In the genomic region with DNA sequence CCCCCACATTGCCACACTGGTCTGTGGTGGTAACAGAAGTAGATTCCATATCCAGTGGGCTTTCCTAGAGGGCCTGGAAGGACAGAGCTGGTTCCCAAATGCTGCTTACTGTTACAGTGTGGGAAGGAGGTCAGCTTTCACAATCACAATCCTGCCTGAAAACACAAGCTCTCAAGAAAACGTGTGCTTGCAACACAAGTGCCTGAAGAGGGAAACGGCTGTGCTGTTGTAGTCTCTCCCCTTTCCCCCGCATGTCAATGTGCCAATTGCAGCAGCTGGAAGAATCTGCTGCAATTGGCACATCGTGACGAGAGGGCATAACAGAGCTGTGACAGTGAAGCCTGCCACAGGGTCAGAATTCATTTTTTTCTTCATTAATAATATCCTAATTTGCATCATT, we compare ENCODE assay signal across 9 mouse cellular contexts. TPM values are rescaled to one million over a fixed set of nuclear protein-coding genes. Genes with fewer than 3 reads are reported as not detected.
DNase-seq lines count a peak whose midpoint lies in the region; ATAC-seq lines count a peak whose summit lies in the region.
"Had no signal": no experiment of that assay in that cellular context is flagged by ENCODE, and none has a peak within 500 bp of the region (broad histone marks: within the 10 kb centered on the region; RNA-seq: fewer than 3 reads in every experiment).

No protein-coding gene starts in this region.

- H3K27ac ChIP-seq in macrophage = peak overlapping the region; percentile 98
- H3K27ac ChIP-seq: hindbrain, embryonic 13.5 days had no signal

- peak; percentile 41 for DNase-seq in adrenal gland, adult 2 months
- DNase-seq in adrenal gland, postnatal 25 days = no peak
- DNase-seq in kidney, postnatal 10 days = peak; percentile 14
- DNase-seq in kidney, postnatal 25 days = no peak
- DNase-seq in retina, embryonic 14.5 days (ENCODE audit: low spot score) = no peak
- no peak for DNase-seq in cerebellum, adult 11 months

- 0% methylated on average over 5 of the region's 5 CpGs for WGBS in macrophage (ENCODE audit: missing documents)

- peak; percentile 79 for ATAC-seq in granulocyte monocyte progenitor cell, adult 5-6 weeks (replicated peaks; ENCODE audit: poor library complexity, severe bottlenecking)

- no peaks in the 10 kb centered on the region for H3K36me3 ChIP-seq in macrophage (ENCODE audit: inconsistent target)
- H3K36me3 ChIP-seq: hindbrain, embryonic 13.5 days had no signal

- H3K4me3 ChIP-seq in macrophage (ENCODE audit: inconsistent target) = no peak overlapping the region; the same call in 1 of the 2 replicates
- H3K4me3 ChIP-seq: hindbrain, embryonic 13.5 days had no signal

- H3K79me2 ChIP-seq in macrophage (ENCODE audit: inconsistent target) = no peaks in the 10 kb centered on the region

RNA-seq across cellular contexts. Expression of gene Insig1, which starts 33.5 kb away (rescaled TPM):
- 100 to 1,000 TPM; 113 to 210 TPM for total RNA-seq in adrenal gland, adult 2 months (2021)
- 417 and 423 TPM in 2 replicates for polyA plus RNA-seq in adrenal gland, adult 2 months (2012; rRNA removed)
- total RNA-seq in adrenal gland, postnatal 25 days (2021) = 164 and 170 TPM in 2 replicates
- 10.4 and 12.1 TPM in 2 replicates for total RNA-seq in granulocyte monocyte progenitor cell, adult 5-6 weeks (2014; fragmentation: Nextera tagmentation)
- total RNA-seq in granulocyte monocyte progenitor cell, adult 5-6 weeks (2017) = 32.9 and 34.2 TPM in 2 replicates
- 100 to 1,000 TPM in 19 of 26 experiments, 10 to 100 TPM in 7; 51.9 to 414 (median 129) TPM for total RNA-seq in macrophage (2018; cell fraction: chromatin; rRNA removed)
- total RNA-seq in macrophage (2018; cell fraction: cytosol; rRNA removed) = 100 to 1,000 TPM in 19 of 26 experiments, 10 to 100 TPM in 7; 63.8 to 293 (median 134) TPM
- 100 to 1,000 TPM in 23 of 26 experiments, 10 to 100 TPM in 3; 77.3 to 406 (median 214) TPM for total RNA-seq in macrophage (2018; cell fraction: nucleus; rRNA removed)
- polyA plus RNA-seq in macrophage (2018) = 37.8 to 108 TPM (median 89.9 TPM) in 3 replicates

Comparison
In these comparisons a context has a peak if more than half of its experiments do, and no peak if none do; other contexts are left out.
1. DNase-seq: peak in adrenal gland, adult 2 months (single experiment) and kidney, postnatal 10 days (single experiment); none in adrenal gland, postnatal 25 days (single experiment), kidney, postnatal 25 days (0 of 2), retina, embryonic 14.5 days (single experiment) and cerebellum, adult 11 months (single experiment).